In the genomic region with DNA sequence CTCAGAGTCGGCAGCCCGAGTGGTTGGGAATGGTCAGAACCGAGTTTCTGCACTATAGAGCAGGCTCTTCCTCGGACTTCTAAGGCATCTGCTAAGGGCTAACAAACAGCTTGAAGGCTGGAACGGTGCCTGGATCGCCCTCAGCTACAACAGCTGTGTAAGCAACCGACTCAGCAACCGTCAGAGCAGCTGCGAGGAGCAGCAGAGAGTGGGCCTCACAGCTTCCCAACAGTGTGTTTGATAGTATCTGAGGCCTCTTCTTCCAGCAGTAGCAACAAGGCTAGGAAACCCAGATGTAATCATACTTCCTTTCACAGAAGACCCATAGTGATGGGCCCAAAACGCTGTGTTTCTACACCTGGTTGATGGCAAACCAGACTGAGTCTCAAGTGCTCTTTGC, we compare ENCODE assay signal across 8 mouse cellular contexts. TPM values are rescaled to one million over a fixed set of nuclear protein-coding genes. Genes with fewer than 3 reads are reported as not detected.
A peak's percentile ranks its signal among the peaks of the same experiment; 100 is the strongest.
DNase-seq lines count a peak whose midpoint lies in the region; TF ChIP-seq lines count a peak whose summit lies in the region.

No protein-coding gene starts in this region.

- intact Hi-C loops in gastrocnemius, adult 2 months (cut with DNase I): no loop called here
- intact Hi-C loops in left cerebral cortex, postnatal 25 days (cut with DNase I): no loop called here

- TF ChIP-seq CTCF in gastrocnemius, adult 2 months (IDR thresholded peaks at IDR 0.05): no peak

- H3K27ac ChIP-seq in gastrocnemius, adult 2 months: peak overlapping the region; percentile 44; the same call in 1 of the 2 replicates

- peak; percentile 64 for DNase-seq in embryo, embryonic 10 days (ENCODE audit: low spot score)
- no peak for DNase-seq in embryo, embryonic 9.5 days (ENCODE audit: extremely low spot score)
- DNase-seq in NIH3T3 (ENCODE audit: low read depth): peak; percentile 90
- peak; percentile 87 for DNase-seq in gastrocnemius, adult 2 months
- DNase-seq in kidney, adult 9 months: peak; percentile 58
- peak; percentile 69 to 82 for DNase-seq in left cerebral cortex, postnatal 25 days (ENCODE audit: low spot score in 2 of 2)
- DNase-seq in right cerebral cortex, postnatal 10 days (ENCODE audit: low spot score in 2 of 2): peak; percentile 88 to 91
- DNase-seq in natural killer cell, adult 2 months (ENCODE audit: low spot score in 2 of 2): no peak

- 0 out of 2 replicates have a peak overlapping the region, but pooled peaks have one; percentile 11 for H3K4me3 ChIP-seq in gastrocnemius, adult 2 months

RNA-seq across cellular contexts. Expression of gene Ano6, which starts 33.5 kb away (rescaled TPM):
- 10 to 100 TPM; 48.6 to 51.2 TPM for total RNA-seq in gastrocnemius, adult 2 months (2021)
- total RNA-seq in left cerebral cortex, postnatal 25 days (2021): 10 to 100 TPM; 21.1 to 22.2 TPM

Comparison
In these comparisons a context has a peak if more than half of its experiments do, and no peak if none do; other contexts are left out.
1. DNase-seq: peak in embryo, embryonic 10 days (single experiment), NIH3T3 (single experiment), gastrocnemius, adult 2 months (single experiment), kidney, adult 9 months (single experiment), left cerebral cortex, postnatal 25 days (2 of 2) and right cerebral cortex, postnatal 10 days (2 of 2); none in embryo, embryonic 9.5 days (single experiment) and natural killer cell, adult 2 months (0 of 2).